ENCODE assay signal across 8 mouse cellular contexts in genomic region chr11:63132501-63133435, GRCm38 (mm10). TPM values are rescaled to one million over a fixed set of nuclear protein-coding genes. Genes with fewer than 3 reads are reported as not detected.
A peak's percentile ranks its signal among the peaks of the same experiment; 100 is the strongest.
DNase-seq lines count a peak whose midpoint lies in the region; ATAC-seq and TF ChIP-seq lines count a peak whose summit lies in the region.

No protein-coding gene starts in this region.

- H3K9ac ChIP-seq in hindbrain, embryonic 12.5 days, result peak overlapping the region; percentile 74

- H3K36me3 ChIP-seq in hindbrain, embryonic 12.5 days, result no peaks in the 10 kb centered on the region

- peak overlapping the region; percentile 44 for H3K4me3 ChIP-seq in cerebellum, adult 2 months (replicated peaks; ENCODE audit: insufficient read depth, low read depth, low read length)
- H3K4me3 ChIP-seq in hindbrain, embryonic 12.5 days, result peak overlapping the region; percentile 52

- no peak overlapping the region for H3K27ac ChIP-seq in cerebellum, adult 2 months (ENCODE audit: insufficient read depth, low read length)
- peak overlapping the region; percentile 65 for H3K27ac ChIP-seq in hindbrain, embryonic 12.5 days

- H3K27me3 ChIP-seq in cerebellum, adult 2 months (ENCODE audit: control insufficient read depth, insufficient read depth, low read length), result no peaks in the 10 kb centered on the region; the same call in 1 of the 2 replicates
- peaks cover 73% of the 10 kb centered on the region for H3K27me3 ChIP-seq in hindbrain, embryonic 12.5 days

- TF ChIP-seq CTCF in cerebellum, adult 2 months (IDR thresholded peaks at IDR 0.05; ENCODE audit: borderline replicate concordance, insufficient read depth, low read depth, low read length), result no peak

- H3K4me1 ChIP-seq in cerebellum, adult 2 months (ENCODE audit: control insufficient read depth, insufficient read depth, low read length), result peaks cover 19% of the 10 kb centered on the region
- H3K4me1 ChIP-seq in hindbrain, embryonic 12.5 days, result peaks cover 29% of the 10 kb centered on the region

- ATAC-seq in hindbrain, embryonic 12.5 days (ENCODE audit: low FRiP score), result peak; percentile 38

- H3K4me2 ChIP-seq in hindbrain, embryonic 12.5 days (replicated peaks), result peak overlapping the region; percentile 94

- WGBS in cerebellum, adult 2 months, result 1% methylated on average over 66 of the region's 66 CpGs
- under 1% methylated on average over 65 of the region's 66 CpGs for WGBS in hindbrain, embryonic 12.5 days

- no peak for TF ChIP-seq POLR2A in cerebellum, adult 2 months (IDR thresholded peaks at IDR 0.05; ENCODE audit: borderline replicate concordance, insufficient read depth, low read length)

- DNase-seq in MN1 (ENCODE audit: low spot score), result peak; percentile 75
- DNase-seq in cerebellum, adult 2 months, result peak; percentile 62 to 65
- peak; percentile 41 to 58 for DNase-seq in frontal cortex, postnatal 14 days (ENCODE audit: low spot score in 2 of 2)
- peak; percentile 59 to 61 for DNase-seq in layer of hippocampus, postnatal 36 days
- peak; percentile 91 for DNase-seq in lung, postnatal 10 days
- DNase-seq in right cerebral cortex, postnatal 10 days (ENCODE audit: low spot score in 2 of 2), result peak; percentile 75 to 82
- no peak for DNase-seq in T-cell, adult 2 months (ENCODE audit: low spot score)

- H3K9me3 ChIP-seq in hindbrain, embryonic 12.5 days (replicated peaks), result no peaks in the 10 kb centered on the region

RNA-seq across cellular contexts. Expression of gene Pmp22, which starts 4.0 kb away (rescaled TPM):
- 52.5 and 60.8 TPM in 2 replicates for polyA plus RNA-seq in cerebellum, adult 2 months (2012; rRNA removed)
- 68.7 and 76.0 TPM in 2 replicates for polyA plus RNA-seq in hindbrain, embryonic 12.5 days (2016; fragmentation: Nextera tagmentation; extraction: Ambion mirVana)
- total RNA-seq in layer of hippocampus, postnatal 36 days (2021), result 10 to 100 TPM; 19.4 to 22.0 TPM
